Mouse (Mus musculus) activated CD4-positive, CD25-positive, alpha-beta regulatory T cell, adult 9 weeks (primary cell): ENCODE measurements around the gene Cd300c2. TPM values are rescaled to one million over a fixed set of nuclear protein-coding genes. Genes with fewer than 3 reads are reported as not detected.

Source experiments
- polyA plus RNA-seq: library from polyadenylated mRNA; unstranded; fragments of 100-300 nt; shearing (Covaris generic); gene quantifications from one replicate; pipeline ENCODE4 v1.2.1, GENCODE M21; 2017

Gene Cd300c2
- polyA plus RNA-seq, result 1.6 TPM

GRCm38 (mm10) chr11:115001474-115002040 is at the start of gene Cd300c2:
TSS of gene Cd300c2 (minus strand) at chr11:115001880.

GRCm38 (mm10) chr11:115048259-115048658 is 46.6 kb upstream of the Cd300c2 start, which contains the start of gene Cd300ld3:
TSS of gene Cd300ld3 (minus strand) at chr11:115048409.

GRCm38 (mm10) chr11:115037669-115038068 is 36.0 kb upstream of the Cd300c2 start, which contains the start of gene Cd300ld5:
TSS of gene Cd300ld5 (minus strand) at chr11:115037769.

GRCm38 (mm10) chr11:115026912-115027311 is 25.2 kb upstream of the Cd300c2 start, which contains the start of gene Cd300ld4:
TSS of gene Cd300ld4 (minus strand) at chr11:115027012.

GRCm38 (mm10) chr11:115016093-115016492 is 14.4 kb upstream of the Cd300c2 start, which contains the start of gene Cd300ld2:
TSS of gene Cd300ld2 (minus strand) at chr11:115016193.

GRCm38 (mm10) chr11:114989793-114990192 is 11.9 kb downstream of the Cd300c2 start, which contains the start of gene Cd300ld:
TSS of gene Cd300ld (minus strand) at chr11:114989922.

GRCm38 (mm10) chr11:114968752-114969207 is 32.9 kb downstream of the Cd300c2 start, which contains the start of gene Cd300c:
TSS of gene Cd300c (minus strand) at chr11:114969157.

Other genes starting within 250 kb of the Cd300c2 start
- 0.18 TPM for gene Kif19a, start 236.5 kb downstream of the Cd300c2 start, polyA plus RNA-seq
- not detected for gene Btbd17, start 205.9 kb downstream of the Cd300c2 start, polyA plus RNA-seq
- not detected for gene Gpr142, start 203.0 kb downstream of the Cd300c2 start, polyA plus RNA-seq
- gene Gprc5c, start 150.7 kb downstream of the Cd300c2 start, polyA plus RNA-seq, result 0.10 TPM
- gene Cd300a, start 111.8 kb downstream of the Cd300c2 start, polyA plus RNA-seq, result 0.62 TPM
- gene Cd300lb, start 67.5 kb downstream of the Cd300c2 start, polyA plus RNA-seq, result 0.13 TPM
- gene Cd300c, start 32.7 kb downstream of the Cd300c2 start, polyA plus RNA-seq, result 0.42 TPM
- gene Cd300ld, start 12.0 kb downstream of the Cd300c2 start, polyA plus RNA-seq, result not detected
- not detected for gene Cd300ld2, start 14.3 kb upstream of the Cd300c2 start, polyA plus RNA-seq
- gene Cd300ld4, start 25.1 kb upstream of the Cd300c2 start, polyA plus RNA-seq, result not detected
- not detected for gene Cd300ld5, start 35.9 kb upstream of the Cd300c2 start, polyA plus RNA-seq
- not detected for gene Cd300ld3, start 46.5 kb upstream of the Cd300c2 start, polyA plus RNA-seq
- gene Cd300e, start 60.3 kb upstream of the Cd300c2 start, polyA plus RNA-seq, result 0.51 TPM
- gene Rab37, start 89.6 kb upstream of the Cd300c2 start, polyA plus RNA-seq, result 198 TPM
- 0.75 TPM for gene Cd300lf, start 132.1 kb upstream of the Cd300c2 start, polyA plus RNA-seq
- 578 TPM for gene Slc9a3r1, start 161.5 kb upstream of the Cd300c2 start, polyA plus RNA-seq
- 18.5 TPM for gene Tmem104, start 185.6 kb upstream of the Cd300c2 start, polyA plus RNA-seq
- 17.9 TPM for gene Nat9, start 186.0 kb upstream of the Cd300c2 start, polyA plus RNA-seq